Mouse (Mus musculus) ES-Bruce4 (cell line): ENCODE data around the gene Ints11.

Experiments used
- CTCF ChIP-seq: IDR thresholded peaks from one replicate; pipeline ENCODE4 v1.8.1; 2011; ENCODE audit warnings: low read depth, low read length
- POLR2A ChIP-seq: IDR thresholded peaks from one replicate; pipeline ENCODE4 v1.8.1; 2011; ENCODE audit warnings: low read length; ENCODE audit not compliant: insufficient read depth

DNA sequence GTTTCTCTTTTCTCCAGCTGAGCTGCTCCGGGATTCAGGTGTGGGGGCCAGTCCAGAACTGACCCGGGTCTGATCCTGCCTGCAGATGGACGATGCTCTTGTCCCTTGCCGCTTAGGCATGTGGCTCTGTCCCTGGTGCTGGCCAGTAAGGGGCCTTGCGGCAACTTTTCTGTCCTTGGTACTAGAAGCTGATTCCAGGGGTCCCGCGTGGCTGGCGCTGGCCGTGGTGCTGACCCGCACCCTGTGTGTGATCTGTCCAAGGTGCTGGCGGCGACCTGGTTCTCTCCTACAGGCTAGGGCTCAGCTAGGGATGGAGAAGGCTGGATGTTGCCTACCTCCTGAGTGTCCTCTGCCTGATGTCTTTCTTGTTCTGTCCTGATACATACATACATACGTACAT, 10.0 kb upstream of the Ints11 start:
- TF ChIP-seq POLR2A (no peak), CTCF (no peak)
